Mouse (Mus musculus): ENCODE results near the gene Tkt.
A peak's percentile ranks its signal among the peaks of the same experiment; 100 is the strongest.
"Not testable (repeated sequence)": the region's sequence is repeated elsewhere in the genome, so short reads cannot be mapped to it uniquely, and the experiment has no call there.

The Tkt gene

DNA sequence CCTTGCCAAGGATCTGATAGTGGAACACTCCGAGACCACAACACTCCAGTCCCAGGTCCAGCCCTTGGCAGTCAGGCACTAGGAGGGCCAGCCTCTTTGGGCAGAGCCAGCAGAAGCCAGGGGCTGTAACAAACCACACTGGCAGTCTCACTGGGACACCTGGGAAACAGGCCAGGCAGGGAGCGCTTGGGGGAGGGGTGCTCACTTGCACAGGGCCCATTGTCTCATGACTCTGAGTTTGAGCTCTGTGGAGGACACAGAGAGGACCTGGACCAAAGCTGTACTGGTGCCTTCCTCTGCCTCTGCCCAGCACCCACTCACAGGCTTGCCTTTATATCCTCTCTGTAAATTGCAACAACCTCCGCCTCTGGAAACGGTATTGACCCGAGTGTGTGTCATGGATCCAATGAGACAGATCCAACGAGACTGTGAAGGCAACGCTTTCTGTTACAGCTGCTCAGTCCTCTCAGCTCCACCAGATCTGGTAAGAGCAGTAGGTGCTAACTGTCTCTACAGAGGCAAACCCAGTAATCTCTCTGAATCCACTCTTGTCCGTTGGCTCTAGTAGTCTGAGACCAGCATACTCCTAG is at the start of gene Tkt:
TSS of gene Tkt (plus strand) at position 229 of the 590 bp plus-strand sequence.
- DNase-seq (ENCODE audit: low read depth, low spot score) = peak; percentile 18

DNA sequence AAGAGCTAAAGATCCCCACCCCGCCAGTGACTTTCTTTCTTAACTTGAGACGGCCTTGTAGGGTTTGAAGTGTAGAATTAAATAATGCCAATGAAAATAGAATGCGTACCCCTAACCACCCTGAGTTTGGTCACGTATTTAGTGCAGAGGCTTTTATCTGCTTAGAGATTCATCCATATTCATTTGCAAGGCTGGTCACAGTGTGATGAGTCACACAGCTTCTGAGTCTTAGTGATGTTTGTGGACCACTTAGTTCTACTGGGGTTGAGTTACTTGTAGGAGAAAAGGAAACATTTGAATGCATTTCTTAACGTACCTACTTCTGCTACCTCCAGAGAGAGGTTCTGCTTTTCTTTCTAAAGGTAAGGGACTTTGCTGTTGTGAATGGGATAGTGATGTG is 43.2 kb upstream of the Tkt start:
- no peak for DNase-seq (ENCODE audit: low read depth, low spot score)

DNA sequence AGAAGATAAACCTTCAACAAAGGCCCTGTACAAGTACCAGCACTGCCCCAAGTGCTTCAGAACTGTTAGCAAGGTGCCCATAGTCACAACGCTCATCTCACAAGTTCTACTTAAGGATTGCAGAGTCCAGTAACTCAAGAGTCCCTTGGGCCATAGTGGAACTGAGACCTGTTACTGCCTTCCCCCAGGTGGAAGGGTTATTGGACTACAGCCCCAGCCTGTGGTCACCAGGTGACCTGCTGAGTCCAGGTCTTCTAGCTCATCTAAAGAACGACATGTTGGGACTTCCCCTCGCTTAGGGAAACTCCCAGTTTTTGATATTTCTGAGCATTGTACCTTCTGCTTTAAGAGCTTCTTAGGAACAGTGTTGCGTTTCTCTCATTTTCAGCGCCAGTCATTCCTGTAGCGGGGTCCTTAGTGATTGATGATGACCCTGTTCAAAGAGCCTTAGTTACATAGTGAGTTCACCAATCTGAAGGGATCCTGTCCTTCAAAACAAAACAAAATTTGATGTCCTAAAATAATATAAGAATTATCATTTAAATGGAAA is 37.9 kb upstream of the Tkt start:
- no peak for DNase-seq (ENCODE audit: low read depth, low spot score)

DNA sequence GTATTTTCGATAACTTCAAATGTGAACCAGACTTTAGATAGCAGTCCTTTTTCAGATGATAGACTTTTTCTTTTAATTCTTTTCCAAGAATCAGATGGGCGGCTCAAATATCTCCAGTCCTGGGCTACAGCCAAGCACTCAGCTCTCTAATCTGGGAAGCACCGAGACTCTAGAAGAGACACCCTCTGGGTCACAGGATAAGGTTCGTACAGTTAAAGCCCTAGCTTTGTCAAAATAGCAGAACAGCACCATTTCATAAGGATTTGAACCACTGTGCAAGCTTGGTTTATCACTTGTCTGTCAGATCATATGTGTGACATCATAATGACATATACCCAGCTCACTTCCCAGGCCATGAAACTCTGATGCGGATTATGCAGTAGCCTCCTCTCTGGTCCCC is 35.3 kb upstream of the Tkt start:
- DNase-seq (ENCODE audit: low read depth, low spot score) = no peak

DNA sequence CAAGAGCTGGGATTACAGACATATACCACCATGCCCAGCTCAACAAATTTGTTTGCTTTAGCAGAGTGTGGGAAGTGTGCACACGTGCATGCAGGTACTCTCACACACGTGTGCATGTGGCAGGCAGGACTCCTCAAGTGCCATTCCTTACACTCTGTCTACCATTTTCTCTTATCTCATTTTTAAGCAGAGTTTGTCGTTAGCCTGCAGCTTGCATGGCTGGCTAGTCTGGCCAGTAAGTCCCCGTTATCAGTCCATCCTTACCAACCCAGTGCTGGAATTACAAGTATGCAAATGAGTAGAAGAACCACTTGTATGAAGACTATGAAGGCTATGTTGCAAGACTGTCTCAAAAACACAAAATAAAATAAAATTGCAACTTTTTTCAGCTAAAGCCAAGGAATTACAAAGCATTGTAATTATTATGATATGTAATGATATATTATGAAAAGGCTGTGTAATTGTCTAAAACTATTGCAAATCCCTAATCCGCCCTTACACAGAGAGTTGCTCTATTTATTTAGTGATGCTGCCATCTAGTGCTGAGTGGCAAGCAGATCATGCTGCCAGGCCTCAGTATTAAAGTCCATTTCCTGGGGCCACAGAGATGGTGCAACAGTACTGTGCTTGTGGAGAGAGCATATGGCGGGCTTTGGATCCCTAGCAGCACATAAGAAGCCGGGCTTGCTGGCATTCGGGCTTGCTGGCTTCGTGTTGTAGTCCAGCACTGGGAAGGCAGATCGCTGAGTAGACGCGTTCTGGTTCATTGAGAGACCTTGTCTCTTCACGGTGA is 32.0 kb upstream of the Tkt start:
- no peak for DNase-seq (ENCODE audit: low read depth, low spot score)

DNA sequence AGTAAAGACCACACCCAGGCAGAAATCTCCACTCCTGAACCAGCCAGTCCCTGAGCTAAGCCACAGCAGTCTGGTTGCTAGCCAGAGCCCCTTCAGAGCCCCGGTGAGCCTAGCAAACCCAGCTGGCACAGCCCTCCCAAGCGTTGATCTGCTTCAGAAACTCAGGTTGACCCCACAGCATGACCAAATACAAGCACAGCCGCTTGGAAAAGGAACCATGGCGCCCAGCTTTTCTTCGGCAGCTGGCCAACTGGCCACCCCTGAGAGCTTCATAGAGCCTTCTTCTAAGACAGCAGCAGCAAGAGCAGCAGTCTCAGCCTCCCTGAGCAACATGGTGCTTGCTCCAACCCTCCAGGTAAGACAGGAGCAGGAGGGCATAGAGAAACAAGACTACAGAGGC is 28.8 kb upstream of the Tkt start:
- DNase-seq (ENCODE audit: low read depth, low spot score) = no peak

DNA sequence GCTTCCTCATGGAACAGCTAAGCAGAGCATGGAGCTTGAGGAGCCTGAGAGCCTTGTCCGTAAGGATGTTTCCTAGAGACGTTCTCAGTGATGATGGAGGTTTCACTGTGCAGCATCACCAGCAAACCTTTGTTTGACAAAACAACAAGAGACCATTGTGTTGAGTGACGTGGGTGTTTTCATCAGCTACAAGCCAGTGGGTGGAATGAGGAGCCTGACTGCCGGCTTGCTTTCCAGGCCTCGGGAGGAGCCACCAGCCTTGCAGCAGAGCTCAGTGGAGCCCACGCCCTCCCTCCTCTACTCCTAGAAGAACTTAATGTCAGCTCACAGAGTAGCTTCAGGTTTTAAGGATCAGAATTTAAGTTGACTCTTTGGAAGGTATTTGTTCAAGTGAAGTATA is 24.8 kb upstream of the Tkt start:
- no peak for DNase-seq (ENCODE audit: low read depth, low spot score)

DNA sequence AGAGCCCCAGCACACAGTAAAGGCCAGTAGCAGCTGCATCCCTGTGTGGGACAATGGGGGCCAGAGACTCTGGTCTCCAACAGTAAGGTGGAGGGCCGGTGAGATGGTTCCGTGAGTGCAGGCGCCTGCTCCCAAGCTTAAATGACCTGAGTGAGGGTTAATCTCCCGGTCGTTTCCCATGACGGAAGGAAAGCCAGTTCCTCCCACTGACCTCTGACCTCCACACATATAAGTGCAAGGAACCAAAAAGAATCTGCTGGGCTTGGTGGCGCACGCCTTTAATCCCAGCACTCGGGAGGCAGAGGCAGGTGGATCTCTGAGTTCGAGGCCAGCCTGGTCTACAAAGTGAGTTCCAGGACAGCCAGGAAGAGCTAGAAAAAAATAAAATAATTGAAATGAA is 19.8 kb upstream of the Tkt start:
- DNase-seq (ENCODE audit: low read depth, low spot score) = no peak

DNA sequence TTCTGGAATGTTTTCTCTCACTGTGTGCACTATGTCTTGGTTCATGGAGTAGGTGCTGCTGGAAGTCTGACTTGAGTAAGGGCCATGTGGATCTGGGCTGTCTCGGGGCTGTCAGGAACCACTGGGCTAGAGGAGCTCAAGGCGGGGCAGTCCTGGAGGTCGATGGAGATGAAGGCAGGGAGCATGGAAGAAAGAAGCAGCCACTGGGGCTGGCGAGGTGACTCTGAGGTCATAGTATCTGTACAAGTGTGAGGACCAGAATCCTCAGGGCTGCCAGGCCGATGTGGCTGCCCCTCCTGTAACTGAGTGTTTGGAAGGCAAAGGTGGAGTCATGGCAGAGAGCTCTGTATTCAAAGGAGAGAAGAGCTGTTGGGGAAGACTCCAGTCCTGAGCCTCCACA is 19.2 kb upstream of the Tkt start:
- DNase-seq (ENCODE audit: low read depth, low spot score) = no peak

- DNase-seq (ENCODE audit: low read depth, low spot score) = no peak
Measured at GRCm38 (mm10) chr14:30529454-30529853, 18.7 kb upstream of the Tkt start.

DNA sequence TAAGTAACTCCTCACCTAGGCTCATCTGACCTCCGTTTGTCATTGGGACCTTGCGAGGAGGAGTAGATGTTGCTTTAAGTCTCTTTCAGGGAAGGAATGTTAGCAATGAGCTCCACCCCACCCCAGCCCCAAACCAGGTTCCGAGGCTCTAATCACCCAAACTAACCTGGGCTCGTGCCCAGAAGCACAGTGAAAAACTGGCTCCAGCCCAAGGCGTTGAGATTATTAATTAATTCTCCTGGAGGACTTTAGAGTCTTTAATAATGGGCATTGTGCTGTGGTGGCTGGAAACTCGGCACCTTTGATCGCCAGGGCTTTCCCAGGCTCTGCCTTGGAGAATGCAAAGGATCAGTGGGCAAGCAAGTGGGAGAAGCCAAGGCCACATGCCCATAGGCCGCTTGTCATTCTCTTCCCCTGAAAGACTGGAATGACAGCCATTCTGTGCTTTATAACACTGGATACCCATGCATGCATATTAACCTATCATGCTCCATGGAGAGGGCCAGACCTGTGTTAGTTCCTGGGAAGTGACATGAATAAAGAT is 17.4 kb upstream of the Tkt start:
- DNase-seq (ENCODE audit: low read depth, low spot score) = no peak

DNA sequence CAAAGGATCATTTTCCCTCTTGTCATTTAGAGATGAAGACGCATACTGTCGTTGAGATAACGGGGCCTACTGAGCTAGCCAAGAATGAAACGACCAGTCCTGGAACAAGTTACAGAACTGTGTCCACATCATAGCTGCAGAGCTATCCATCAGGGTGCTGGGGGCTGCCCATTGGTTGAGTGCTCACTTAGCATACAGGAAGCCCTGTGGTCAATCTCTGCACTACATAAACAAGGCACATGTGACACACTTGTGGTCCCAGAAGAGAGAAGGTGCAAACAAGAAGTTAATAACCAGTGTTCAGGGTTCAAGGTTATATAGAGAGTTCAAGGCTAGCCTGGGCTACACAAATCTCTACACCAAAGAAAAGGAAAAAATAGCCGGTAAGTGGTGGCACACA is 16.7 kb upstream of the Tkt start:
- no peak for DNase-seq (ENCODE audit: low read depth, low spot score)

DNA sequence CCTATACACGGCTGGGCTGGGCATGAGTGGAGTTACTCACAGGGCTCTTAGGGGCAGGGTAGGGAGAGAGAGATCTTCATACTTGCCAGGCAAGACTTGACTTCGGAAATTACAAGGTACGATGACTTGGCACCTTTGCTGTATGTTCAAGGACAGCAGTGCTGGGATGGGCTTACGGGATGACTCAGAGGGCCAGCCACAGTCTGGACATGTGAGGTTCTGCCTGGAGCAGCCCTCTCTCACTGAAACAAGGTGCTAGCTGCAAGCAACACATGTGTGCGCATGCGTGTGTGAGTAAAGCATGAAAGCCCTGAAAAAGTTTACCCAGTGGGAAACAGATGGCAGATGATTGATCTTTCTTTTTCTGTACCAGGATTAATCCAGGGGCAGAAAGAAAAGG is 16.3 kb upstream of the Tkt start:
- DNase-seq (ENCODE audit: low read depth, low spot score) = no peak

DNA sequence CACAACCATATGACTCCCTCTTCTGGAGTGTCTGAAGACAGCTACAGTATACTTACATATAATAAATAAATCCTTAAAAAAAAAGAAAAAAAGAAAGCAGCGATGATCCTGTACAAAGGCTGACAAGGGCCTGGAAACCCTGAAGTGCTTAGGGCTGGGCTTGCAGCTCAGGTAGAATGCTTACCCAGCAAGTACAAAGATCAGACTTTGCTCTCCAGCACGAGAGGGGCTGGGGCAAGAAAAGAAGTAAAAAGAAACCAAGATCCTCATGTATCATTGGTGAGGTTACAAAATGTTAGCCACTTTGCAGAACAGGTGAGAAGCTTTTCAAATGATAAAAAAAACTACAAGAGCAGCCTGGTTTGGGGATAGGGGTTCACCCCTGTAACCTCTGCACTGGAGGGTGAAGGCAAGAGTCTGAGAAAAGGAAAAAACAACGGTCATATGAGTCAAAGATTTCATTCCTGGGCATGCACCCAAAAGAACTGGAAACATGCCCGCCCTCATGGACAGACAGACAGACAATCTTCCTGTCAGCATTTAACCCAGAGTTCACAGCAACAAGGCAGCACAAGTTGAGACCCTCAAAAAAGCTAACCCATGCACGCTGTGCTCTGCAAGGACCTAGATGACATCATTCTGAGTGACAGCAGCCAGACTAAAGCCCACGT is 14.2 kb upstream of the Tkt start:
- DNase-seq (ENCODE audit: low read depth, low spot score) = no peak

GRCm38 (mm10) chr14:30541541-30541940 is 6.6 kb upstream of the Tkt start:
- no peak for DNase-seq (ENCODE audit: low read depth, low spot score)

DNA sequence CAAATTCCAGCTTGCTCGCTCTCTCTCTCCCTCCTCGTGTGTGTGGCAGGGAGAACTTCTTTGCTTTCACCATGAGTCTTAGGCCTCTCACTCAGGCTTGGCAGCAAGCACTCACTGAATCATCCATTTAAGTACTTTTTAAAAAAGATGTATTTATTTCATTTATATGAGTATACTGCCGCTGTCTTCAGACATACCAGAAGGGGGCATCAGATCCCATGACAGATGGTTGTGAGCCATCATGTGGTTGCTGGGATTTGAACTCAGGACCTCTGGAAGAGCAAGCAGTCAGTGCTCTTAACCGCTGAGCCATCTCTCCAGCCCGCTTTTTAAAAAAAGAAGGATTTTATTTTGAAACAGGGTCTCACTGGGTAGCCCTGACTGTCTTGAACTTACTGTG is 4.8 kb upstream of the Tkt start:
- not testable (repeated sequence) for DNase-seq (ENCODE audit: low read depth, low spot score)

DNA sequence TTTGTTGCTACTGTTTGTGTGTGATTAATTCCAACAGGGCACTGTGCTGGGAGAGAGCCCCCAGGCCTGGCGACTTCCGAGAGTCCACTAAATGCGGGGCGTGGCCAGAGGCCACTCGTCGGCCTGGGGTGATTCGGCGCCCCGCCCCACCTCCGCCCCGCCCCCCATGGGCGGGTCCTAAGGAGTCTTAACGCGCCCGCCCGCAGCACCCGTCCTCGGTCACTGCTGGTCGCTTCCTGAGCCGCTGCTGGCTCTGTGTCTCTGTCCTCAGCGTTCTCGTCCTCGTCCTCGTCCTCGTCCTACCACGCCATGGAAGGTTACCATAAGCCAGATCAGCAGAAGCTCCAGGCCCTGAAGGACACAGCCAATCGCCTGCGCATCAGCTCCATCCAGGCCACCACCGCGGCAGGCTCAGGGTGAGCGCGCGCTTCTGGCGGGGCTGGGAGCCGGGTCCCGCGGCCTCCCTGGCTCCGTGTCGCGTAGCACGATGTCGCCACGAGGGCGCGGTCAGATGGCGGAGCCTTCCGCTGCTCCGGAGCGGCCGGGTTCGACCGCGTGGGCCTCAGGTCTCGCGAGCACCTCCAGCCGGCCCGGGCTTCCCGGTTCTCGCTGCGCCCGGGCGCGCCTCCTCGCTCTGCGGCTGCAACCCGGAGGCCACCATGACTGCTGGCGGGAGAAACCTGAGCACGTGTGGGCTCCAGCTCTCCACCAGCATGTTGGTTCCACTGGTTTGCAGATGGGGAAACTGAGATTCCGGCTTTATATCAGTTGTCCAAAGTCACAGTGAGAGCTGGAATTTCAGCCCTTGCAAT is 1.0 kb downstream of the Tkt start:
- DNase-seq (ENCODE audit: low read depth, low spot score) = peak; percentile 93

GRCm38 (mm10) chr14:30549777-30550149 is 1.6 kb downstream of the Tkt start:
- no peak for DNase-seq (ENCODE audit: low read depth, low spot score)

- DNase-seq (ENCODE audit: low read depth, low spot score) = no peak
Measured at GRCm38 (mm10) chr14:30550232-30551070, 2.3 kb downstream of the Tkt start.

DNA sequence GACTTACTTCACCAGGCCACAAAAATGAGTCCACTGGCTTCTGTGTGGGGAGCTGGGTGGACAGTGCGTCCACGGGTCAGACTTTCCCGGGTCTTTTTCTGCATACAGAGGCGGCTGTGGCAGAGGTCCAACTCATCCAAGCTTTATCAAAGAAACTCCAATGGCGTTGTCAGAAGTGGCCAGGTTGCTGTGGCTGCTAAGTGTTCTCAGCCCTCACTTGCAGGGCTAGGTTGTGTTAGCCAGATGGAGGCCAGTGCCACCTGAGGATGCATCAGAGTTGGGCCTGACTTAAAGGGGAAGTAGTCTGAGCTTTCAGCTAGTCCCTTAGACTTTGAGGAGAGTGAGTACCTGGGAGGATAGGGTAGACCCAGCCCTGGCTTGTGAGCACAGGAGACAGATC is 3.4 kb downstream of the Tkt start:
- no peak for DNase-seq (ENCODE audit: low read depth, low spot score)

- DNase-seq (ENCODE audit: low read depth, low spot score) = no peak
Measured at GRCm38 (mm10) chr14:30551981-30552380, 3.8 kb downstream of the Tkt start.

Measured in forelimb bud, embryonic 11.5 days (tissue).